Mouse (Mus musculus) forebrain, embryonic 10.5 days (tissue): ENCODE results near the gene Cds1. TPM values are rescaled to one million over a fixed set of nuclear protein-coding genes. Genes with fewer than 3 reads are reported as not detected.

Experiments used
- DNase-seq: peaks from one replicate; pipeline ENCODE4 v3.0.0-alpha.2; 2017; ENCODE audit warnings: low spot score; ENCODE audit errors: extremely low spot score
- H3K27ac ChIP-seq: fragments of 300-500 bp; sonication (generic); 2 replicates; pipeline ENCODE4 v1.5.1; 2016; ENCODE audit warnings: mild to moderate bottlenecking
- H3K27me3 ChIP-seq: fragments of 300-500 bp; sonication (generic); 2 replicates; pipeline ENCODE4 v1.6.1; 2016; ENCODE audit warnings: mild to moderate bottlenecking; ENCODE audit not compliant: poor library complexity, severe bottlenecking
- H3K36me3 ChIP-seq: fragments of 300-500 bp; sonication (generic); replicated peaks from 2 replicates; pipeline ENCODE4 v1.6.1; 2016; ENCODE audit warnings: mild to moderate bottlenecking, moderate library complexity
- H3K4me1 ChIP-seq: fragments of 300-500 bp; sonication (generic); 2 replicates; pipeline ENCODE4 v1.6.1; 2016
- H3K4me3 ChIP-seq: fragments of 300-500 bp; sonication (generic); 2 replicates; pipeline ENCODE4 v1.5.1; 2016; ENCODE audit warnings: mild to moderate bottlenecking, moderate library complexity
- H3K9me3 ChIP-seq: fragments of 300-500 bp; sonication (generic); 2 replicates; pipeline ENCODE4 v1.6.1; 2016; ENCODE audit warnings: mild to moderate bottlenecking, moderate library complexity
- WGBS: fragments of 180-500 bp; shearing (Covaris S2); methylation state at CpG from one replicate; pipeline ENCODE4 v1.1.7; 2016; 5-methylcytosine and 5-hydroxymethylcytosine counted together
- polyA plus RNA-seq: library from polyadenylated mRNA; unstranded; fragments of >200 nt; fragmentation: Nextera tagmentation; extraction: Ambion mirVana; gene quantifications from 2 replicates; pipeline ENCODE4 v1.2.1, GENCODE M21; 2016

Gene Cds1
- polyA plus RNA-seq, 1 experiment from 2014 or later, result 0.63 TPM

- Histone ChIP-seq H3K27me3 (no peaks in the 10 kb centered on the region), H3K27ac (no peak overlapping the region), H3K4me1 (peaks cover 7% of the 10 kb centered on the region), H3K9me3 (no peaks in the 10 kb centered on the region), H3K36me3 (no peaks in the 10 kb centered on the region), H3K4me3 (no peak overlapping the region)
- no peak for DNase-seq
- WGBS, result 96% methylated on average over 2 of the region's 2 CpGs
Observed at GRCm38 (mm10) chr5:101784787-101785186, 19.9 kb downstream of the Cds1 start.

GRCm38 (mm10) chr5:101785921-101786614 is 21.1 kb downstream of the Cds1 start:
- H3K4me3 ChIP-seq, result no peak overlapping the region
- no peaks in the 10 kb centered on the region for H3K27me3 ChIP-seq
- no peaks in the 10 kb centered on the region for H3K36me3 ChIP-seq
- WGBS, result 65% methylated on average over 4 of the region's 4 CpGs
- H3K9me3 ChIP-seq, result no peaks in the 10 kb centered on the region
- no peak for DNase-seq
- peaks cover 7% of the 10 kb centered on the region for H3K4me1 ChIP-seq
- H3K27ac ChIP-seq, result no peak overlapping the region

DNA sequence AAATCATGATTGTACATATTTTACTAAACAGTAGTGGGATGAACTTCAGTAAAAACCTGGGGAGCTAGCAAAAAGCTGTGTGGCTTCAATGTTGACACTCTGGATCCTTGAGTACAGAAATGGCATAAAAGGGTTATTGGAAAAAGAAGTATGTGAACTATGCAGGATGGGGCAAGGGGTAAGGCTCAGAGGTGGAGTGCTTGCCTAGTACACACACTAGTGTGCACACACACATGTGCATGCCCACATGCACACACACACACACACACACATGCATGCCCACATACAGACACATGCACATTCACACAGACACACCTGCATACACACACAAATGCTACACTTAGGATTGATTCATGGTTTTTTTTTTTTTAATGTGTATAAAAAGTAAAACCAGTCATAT is 24.8 kb downstream of the Cds1 start:
- Histone ChIP-seq H3K4me1 (peaks cover 7% of the 10 kb centered on the region), H3K4me3 (no peak overlapping the region), H3K36me3 (no peaks in the 10 kb centered on the region), H3K9me3 (no peaks in the 10 kb centered on the region), H3K27me3 (no peaks in the 10 kb centered on the region), H3K27ac (no peak overlapping the region)
- no peak for DNase-seq

DNA sequence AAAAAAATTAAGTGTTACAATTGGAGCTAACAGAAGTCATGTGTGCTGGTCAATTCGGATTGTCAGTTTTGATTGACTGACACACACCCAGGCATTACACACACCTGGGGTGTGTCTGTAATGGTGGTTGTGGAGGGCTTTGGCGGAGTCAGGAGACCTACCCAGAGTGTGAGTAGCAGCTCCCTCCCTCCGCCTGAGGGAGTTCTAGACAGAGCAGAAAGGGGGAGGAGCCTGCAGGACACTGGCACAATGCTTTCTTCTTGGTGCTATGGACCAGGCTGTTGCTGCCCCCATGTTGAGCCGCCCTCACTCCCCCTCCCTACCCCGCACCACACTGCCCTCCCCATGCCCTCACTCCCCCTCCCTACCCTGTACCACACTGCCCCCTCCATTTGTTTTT is 25.6 kb downstream of the Cds1 start:
- 57% methylated on average over 5 of the region's 5 CpGs for WGBS

DNA sequence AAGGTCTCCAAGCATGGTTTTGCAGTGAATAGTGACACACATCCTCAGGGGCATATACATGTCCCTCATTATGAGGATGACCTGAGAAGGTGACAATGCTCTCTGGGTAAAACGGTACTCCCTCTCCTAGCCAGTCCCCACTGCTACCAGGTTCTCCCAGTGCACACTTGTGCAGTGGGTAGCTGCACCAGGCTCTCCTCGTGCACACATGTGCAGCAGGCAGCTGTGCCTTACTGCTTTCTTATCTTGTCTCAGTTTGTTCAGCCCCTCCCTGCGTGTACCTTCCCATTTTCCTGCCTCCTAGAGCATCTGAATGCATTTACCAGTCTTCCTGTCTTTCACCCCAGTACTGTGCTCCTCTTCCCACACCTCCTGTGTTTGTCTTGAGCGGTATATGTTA is 27.7 kb downstream of the Cds1 start:
- Histone ChIP-seq H3K27me3 (no peaks in the 10 kb centered on the region), H3K9me3 (no peaks in the 10 kb centered on the region), H3K27ac (no peak overlapping the region), H3K36me3 (no peaks in the 10 kb centered on the region), H3K4me1 (no peaks in the 10 kb centered on the region), H3K4me3 (no peak overlapping the region)
- WGBS, result 82% methylated on average over 4 of the region's 4 CpGs
- no peak for DNase-seq

More for the DNA sequence above, 25.6 kb downstream of the Cds1 start:
- peaks cover 7% of the 10 kb centered on the region for H3K4me1 ChIP-seq
- H3K27ac ChIP-seq, result no peak overlapping the region
- no peak for DNase-seq
- no peaks in the 10 kb centered on the region for H3K9me3 ChIP-seq
- H3K36me3 ChIP-seq, result no peaks in the 10 kb centered on the region
- no peak overlapping the region for H3K4me3 ChIP-seq
- no peaks in the 10 kb centered on the region for H3K27me3 ChIP-seq

- Histone ChIP-seq H3K36me3 (no peaks in the 10 kb centered on the region), H3K27me3 (no peaks in the 10 kb centered on the region), H3K4me3 (no peak overlapping the region), H3K9me3 (peaks cover 3% of the 10 kb centered on the region; the same call in 1 of the 2 replicates), H3K4me1 (no peaks in the 10 kb centered on the region), H3K27ac (no peak overlapping the region)
- WGBS, result 83% methylated on average over 2 of the region's 2 CpGs
- no peak for DNase-seq
Observed at GRCm38 (mm10) chr5:101801891-101802290, 37.0 kb downstream of the Cds1 start.

DNA sequence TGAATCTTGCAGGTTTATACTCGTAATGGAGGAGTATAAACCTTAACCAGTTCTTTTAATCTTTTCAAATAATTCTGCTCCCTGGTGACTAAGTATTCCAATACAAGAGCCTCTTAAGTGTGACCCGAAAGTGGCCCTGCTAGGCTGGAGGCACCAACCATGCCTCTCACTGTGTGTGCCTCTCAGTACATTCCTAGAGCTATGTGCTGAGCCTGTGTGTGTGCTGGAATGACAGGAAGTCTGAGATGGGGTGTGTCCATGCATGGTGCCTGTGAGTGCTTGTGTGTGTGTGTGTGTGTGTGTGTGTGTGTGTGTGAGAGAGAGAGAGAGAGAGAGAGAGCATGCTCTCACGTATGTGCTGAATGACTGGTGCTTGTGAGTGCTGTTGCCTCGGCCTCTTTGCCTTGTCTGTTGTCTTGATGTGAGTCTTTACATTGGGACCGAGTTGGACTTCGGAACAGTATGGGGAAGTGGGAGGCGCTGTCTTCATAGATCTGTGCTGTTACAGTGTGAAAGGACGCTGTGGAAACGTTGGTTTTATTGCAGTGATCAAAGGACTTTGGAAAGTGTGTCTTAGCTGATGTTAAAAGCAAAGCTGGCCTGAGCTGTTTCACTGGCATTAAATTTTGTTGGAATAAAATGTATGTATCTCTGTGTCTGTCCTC is 37.6 kb downstream of the Cds1 start:
- Histone ChIP-seq H3K9me3 (peaks cover 3% of the 10 kb centered on the region; the same call in 1 of the 2 replicates), H3K4me3 (no peak overlapping the region), H3K36me3 (no peaks in the 10 kb centered on the region), H3K4me1 (no peaks in the 10 kb centered on the region), H3K27me3 (no peaks in the 10 kb centered on the region), H3K27ac (no peak overlapping the region)
- no peak for DNase-seq
- 90% methylated on average over 9 of the region's 9 CpGs for WGBS

GRCm38 (mm10) chr5:101811296-101812169 is 46.6 kb downstream of the Cds1 start:
- no peak overlapping the region for H3K4me3 ChIP-seq
- no peaks in the 10 kb centered on the region for H3K27me3 ChIP-seq
- no peaks in the 10 kb centered on the region for H3K36me3 ChIP-seq
- no peak overlapping the region for H3K27ac ChIP-seq
- H3K9me3 ChIP-seq, result no peaks in the 10 kb centered on the region
- WGBS, result 89% methylated on average over 6 of the region's 6 CpGs
- DNase-seq, result no peak
- H3K4me1 ChIP-seq, result no peaks in the 10 kb centered on the region; the same call in 1 of the 2 replicates

GRCm38 (mm10) chr5:101816822-101817221 is 51.9 kb downstream of the Cds1 start:
- H3K36me3 ChIP-seq, result no peaks in the 10 kb centered on the region
- DNase-seq, result no peak
- no peaks in the 10 kb centered on the region for H3K9me3 ChIP-seq
- peaks cover 29% of the 10 kb centered on the region for H3K4me1 ChIP-seq
- WGBS, result 64% methylated on average over 7 of the region's 7 CpGs
- peaks cover 26% of the 10 kb centered on the region for H3K27me3 ChIP-seq
- H3K4me3 ChIP-seq, result no peak overlapping the region
- H3K27ac ChIP-seq, result no peak overlapping the region

GRCm38 (mm10) chr5:101819216-101819615 is 54.3 kb downstream of the Cds1 start:
- Histone ChIP-seq H3K4me1 (peaks cover 39% of the 10 kb centered on the region), H3K36me3 (no peaks in the 10 kb centered on the region), H3K27ac (no peak overlapping the region), H3K9me3 (no peaks in the 10 kb centered on the region), H3K27me3 (peaks cover 50% of the 10 kb centered on the region), H3K4me3 (no peak overlapping the region)
- WGBS, result 58% methylated on average over 10 of the region's 10 CpGs
- DNase-seq, result no peak

GRCm38 (mm10) chr5:101819844-101820243 is 54.9 kb downstream of the Cds1 start:
- Histone ChIP-seq H3K9me3 (no peaks in the 10 kb centered on the region), H3K4me3 (no peak overlapping the region), H3K36me3 (no peaks in the 10 kb centered on the region), H3K27ac (no peak overlapping the region), H3K27me3 (peaks cover 56% of the 10 kb centered on the region), H3K4me1 (peaks cover 39% of the 10 kb centered on the region)
- no peak for DNase-seq
- 11% methylated on average over 7 of the region's 7 CpGs for WGBS

DNA sequence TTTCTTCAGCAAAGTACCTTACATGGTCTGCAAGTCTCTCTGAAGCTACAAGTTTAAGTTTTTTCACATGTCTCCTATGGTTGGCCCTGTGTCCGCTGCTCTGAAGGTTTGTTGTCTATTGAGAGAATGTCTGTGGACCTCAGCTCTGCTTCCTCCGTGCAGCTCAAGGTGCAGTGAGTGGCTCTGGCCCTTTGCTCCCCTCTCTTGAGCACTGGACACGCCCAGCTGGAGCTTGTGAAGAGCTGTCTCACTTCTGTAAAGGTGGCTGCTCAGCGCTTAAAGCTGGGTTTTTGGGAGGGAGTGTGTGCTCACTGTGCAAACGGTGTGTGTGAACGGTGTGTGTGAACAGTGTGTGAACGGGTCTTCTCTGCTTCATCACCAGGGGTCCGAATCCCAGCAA is 56.1 kb downstream of the Cds1 start:
- H3K36me3 ChIP-seq, result no peaks in the 10 kb centered on the region
- no peak for DNase-seq
- 66% methylated on average over 8 of the region's 8 CpGs for WGBS
- H3K9me3 ChIP-seq, result no peaks in the 10 kb centered on the region
- no peak overlapping the region for H3K4me3 ChIP-seq
- H3K27ac ChIP-seq, result no peak overlapping the region
- H3K4me1 ChIP-seq, result peaks cover 51% of the 10 kb centered on the region
- H3K27me3 ChIP-seq, result peaks cover 59% of the 10 kb centered on the region
